Mouse (Mus musculus) erythroblast, embryonic 14.5 days (primary cell): ENCODE measurements around the gene Noa1. TPM values are rescaled to one million over a fixed set of nuclear protein-coding genes. Genes with fewer than 3 reads are reported as not detected.
A peak's percentile ranks its signal among the peaks of the same experiment; 100 is the strongest.

ENCODE experiments used
- H3K27me3 ChIP-seq: 2 replicates; pipeline ENCODE4 v1.6.1; 2012; ENCODE audit warnings: inconsistent platforms; ENCODE audit not compliant: control insufficient read depth
- H3K36me3 ChIP-seq: 2 replicates; pipeline ENCODE4 v1.6.1; 2012; ENCODE audit warnings: mild to moderate bottlenecking, inconsistent platforms; ENCODE audit not compliant: control insufficient read depth
- H3K4me1 ChIP-seq: 2 replicates; pipeline ENCODE4 v1.6.1; 2012; ENCODE audit warnings: inconsistent platforms; ENCODE audit not compliant: control insufficient read depth
- H3K4me3 ChIP-seq: replicated peaks from 2 replicates; pipeline ENCODE3; 2012; ENCODE audit warnings: moderate library complexity, mild to moderate bottlenecking, inconsistent platforms
- H3K9me3 ChIP-seq: 2 replicates; pipeline ENCODE4 v1.6.1; 2012; ENCODE audit warnings: low read length, inconsistent platforms, mixed read lengths; ENCODE audit not compliant: control insufficient read depth
- GATA1 ChIP-seq: IDR thresholded peaks from 2 replicates; pipeline ENCODE4 v1.6.1; 2012; ENCODE audit warnings: low read length, inconsistent platforms, mixed read lengths
- TAL1 ChIP-seq: IDR thresholded peaks from 3 replicates; pipeline ENCODE4 v1.6.1; 2012; ENCODE audit warnings: low read length, inconsistent platforms, mixed read lengths
- polyA plus RNA-seq: library from polyadenylated mRNA; stranded (reverse); fragments of >175 nt; gene quantifications from 2 replicates; pipeline ENCODE4 v1.2.3, GENCODE M21; 2012

Noa1 gene
- polyA plus RNA-seq, 1 experiment, result 1.1 TPM

DNA sequence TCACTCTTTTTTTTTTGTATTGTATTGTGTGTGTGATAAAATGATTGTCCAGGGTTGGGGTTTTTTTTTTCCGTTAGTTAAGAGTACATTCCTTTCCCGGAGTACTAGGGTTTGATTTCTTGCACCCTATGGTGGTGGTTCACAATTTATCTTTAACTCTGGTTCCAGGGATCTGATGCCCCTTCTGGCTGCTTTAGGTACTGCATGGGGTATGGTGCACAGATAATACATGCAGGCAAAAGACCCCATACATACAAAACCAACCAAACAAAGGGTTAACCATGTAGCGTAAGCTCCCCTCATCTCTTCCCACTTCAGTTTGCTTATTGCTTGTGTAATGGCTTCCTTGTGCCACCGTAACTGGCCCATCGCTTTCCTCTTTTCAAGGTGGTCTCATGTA is 33.9 kb downstream of the Noa1 start:
- no peak overlapping the region for H3K4me3 ChIP-seq
- TF ChIP-seq GATA1 (no peak), TAL1 (no peak)
- H3K27me3 ChIP-seq, result no peaks in the 10 kb centered on the region
- peaks cover 81% of the 10 kb centered on the region for H3K36me3 ChIP-seq
- no peaks in the 10 kb centered on the region for H3K9me3 ChIP-seq
- peaks cover 14% of the 10 kb centered on the region for H3K4me1 ChIP-seq

DNA sequence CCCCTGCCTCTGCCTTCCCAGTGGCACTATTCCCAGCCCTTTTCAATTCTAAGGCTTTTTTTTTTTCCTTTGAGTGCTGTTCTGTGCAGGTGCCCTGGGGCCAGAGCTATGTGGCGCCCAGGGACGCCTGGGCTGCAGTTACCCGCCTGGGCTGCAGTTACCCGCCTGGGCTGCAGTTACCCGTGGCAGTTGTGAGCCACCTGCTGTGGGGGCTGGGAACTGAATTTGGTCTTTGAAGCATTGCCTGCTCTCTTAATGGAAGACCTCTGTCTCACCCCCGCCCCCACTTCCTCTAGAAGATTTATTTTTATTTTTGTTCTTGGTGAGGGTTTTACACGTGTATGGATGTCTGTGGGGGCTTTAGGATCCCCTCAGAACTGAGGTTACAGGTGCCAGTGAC is 36.7 kb downstream of the Noa1 start:
- Histone ChIP-seq H3K27me3 (no peaks in the 10 kb centered on the region), H3K9me3 (peaks cover 6% of the 10 kb centered on the region), H3K36me3 (peaks cover 83% of the 10 kb centered on the region), H3K4me1 (peaks cover 19% of the 10 kb centered on the region), H3K4me3 (no peak overlapping the region)
- TF ChIP-seq TAL1, result no peak
- TF ChIP-seq GATA1, result no peak

DNA sequence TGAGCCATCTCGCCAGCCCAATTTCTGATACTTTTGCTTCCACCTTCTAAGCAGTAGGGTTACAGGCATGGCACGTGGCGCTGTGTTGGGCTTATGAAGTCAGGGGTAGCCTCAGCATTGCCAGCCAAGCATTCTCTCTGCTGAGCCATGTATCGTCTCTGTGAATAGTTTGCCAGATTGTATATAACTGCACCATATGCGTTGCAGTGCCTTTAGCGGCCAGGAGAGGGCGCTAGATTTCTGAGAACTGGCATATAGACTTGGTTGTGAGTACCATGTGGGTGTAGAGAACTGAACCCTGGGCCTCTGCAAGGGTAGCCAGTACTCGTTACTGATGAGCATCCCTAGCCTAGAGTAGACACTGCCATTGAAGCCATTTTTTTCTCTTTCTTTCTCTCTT is 40.5 kb downstream of the Noa1 start:
- H3K27me3 ChIP-seq, result no peaks in the 10 kb centered on the region
- H3K9me3 ChIP-seq, result peaks cover 6% of the 10 kb centered on the region
- no peak overlapping the region for H3K4me3 ChIP-seq
- H3K36me3 ChIP-seq, result peaks cover 54% of the 10 kb centered on the region
- H3K4me1 ChIP-seq, result peaks cover 38% of the 10 kb centered on the region
- TF ChIP-seq TAL1, result no peak
- TF ChIP-seq GATA1, result no peak

DNA sequence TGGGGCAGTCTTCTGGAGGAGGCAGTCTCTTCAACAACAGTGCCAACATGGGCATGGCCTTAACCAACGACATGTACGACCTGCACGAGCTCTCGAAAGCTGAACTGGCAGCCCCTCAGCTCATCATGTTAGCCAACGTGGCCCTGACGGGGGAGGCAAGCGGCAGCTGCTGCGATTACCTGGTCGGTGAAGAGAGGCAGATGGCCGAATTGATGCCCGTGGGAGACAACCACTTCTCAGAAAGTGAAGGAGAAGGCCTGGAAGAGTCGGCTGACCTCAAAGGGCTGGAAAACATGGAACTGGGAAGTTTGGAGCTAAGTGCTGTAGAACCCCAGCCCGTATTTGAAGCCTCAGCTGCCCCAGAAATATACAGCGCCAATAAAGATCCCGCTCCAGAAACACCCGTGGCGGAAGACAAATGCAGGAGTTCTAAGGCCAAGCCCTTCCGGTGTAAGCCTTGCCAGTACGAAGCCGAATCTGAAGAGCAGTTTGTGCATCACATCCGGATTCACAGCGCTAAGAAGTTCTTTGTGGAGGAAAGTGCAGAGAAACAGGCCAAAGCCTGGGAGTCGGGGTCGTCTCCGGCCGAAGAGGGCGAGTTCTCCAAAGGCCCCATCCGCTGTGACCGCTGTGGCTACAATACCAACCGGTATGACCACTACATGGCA is 41.8 kb downstream of the Noa1 start:
- TF ChIP-seq TAL1 (no peak), GATA1 (no peak)
- Histone ChIP-seq H3K36me3 (peaks cover 42% of the 10 kb centered on the region), H3K27me3 (no peaks in the 10 kb centered on the region), H3K4me3 (no peak overlapping the region), H3K9me3 (peaks cover 6% of the 10 kb centered on the region), H3K4me1 (peaks cover 26% of the 10 kb centered on the region)

DNA sequence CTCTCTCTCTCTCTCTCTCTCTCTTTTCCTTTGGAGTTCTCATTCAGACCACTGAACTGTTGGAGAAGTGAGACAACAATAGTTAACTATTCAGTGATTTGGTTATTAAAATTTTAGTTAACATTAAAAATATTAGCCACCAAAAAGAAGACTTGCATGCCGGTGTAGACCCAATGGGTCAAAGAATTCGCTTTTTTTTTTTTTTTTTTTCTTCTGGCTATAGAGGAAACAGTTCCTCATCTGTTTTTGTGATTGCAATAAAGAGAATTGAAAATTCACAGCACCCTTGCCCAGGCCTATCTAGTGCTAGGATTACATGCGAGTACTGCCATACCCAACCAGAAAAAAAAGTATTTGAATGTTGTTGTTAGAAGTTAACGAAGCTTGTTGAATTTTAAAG is 42.4 kb downstream of the Noa1 start:
- no peak overlapping the region for H3K4me3 ChIP-seq
- peaks cover 6% of the 10 kb centered on the region for H3K9me3 ChIP-seq
- no peaks in the 10 kb centered on the region for H3K27me3 ChIP-seq
- TF ChIP-seq TAL1 (no peak), GATA1 (no peak)
- H3K4me1 ChIP-seq, result peaks cover 24% of the 10 kb centered on the region
- H3K36me3 ChIP-seq, result peaks cover 37% of the 10 kb centered on the region

DNA sequence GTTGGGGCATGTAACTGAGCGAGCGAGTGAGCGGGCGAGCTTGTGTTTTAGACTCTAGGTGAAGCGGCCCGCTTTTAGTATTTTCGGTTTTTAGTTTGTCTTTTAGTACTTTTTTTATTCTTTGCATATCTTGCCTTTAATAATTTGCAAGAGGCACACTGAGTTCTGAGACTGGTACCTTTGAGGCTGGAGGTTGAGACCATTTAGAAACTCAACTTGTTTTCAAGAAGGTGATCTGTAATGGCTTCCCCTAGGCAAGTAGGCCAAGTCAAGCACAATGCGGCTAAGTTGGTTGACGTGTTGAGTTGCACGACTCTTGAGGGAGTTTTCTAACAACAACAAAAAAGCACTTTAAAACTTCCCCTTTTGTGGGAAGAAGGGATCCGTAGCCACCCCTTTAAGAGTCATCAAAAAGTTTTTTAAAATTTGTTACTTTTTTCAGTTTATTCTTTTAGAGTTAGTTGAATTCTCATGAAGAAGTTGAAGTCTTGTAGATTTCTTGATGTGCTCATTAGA is 42.9 kb downstream of the Noa1 start:
- H3K36me3 ChIP-seq, result peaks cover 36% of the 10 kb centered on the region

DNA sequence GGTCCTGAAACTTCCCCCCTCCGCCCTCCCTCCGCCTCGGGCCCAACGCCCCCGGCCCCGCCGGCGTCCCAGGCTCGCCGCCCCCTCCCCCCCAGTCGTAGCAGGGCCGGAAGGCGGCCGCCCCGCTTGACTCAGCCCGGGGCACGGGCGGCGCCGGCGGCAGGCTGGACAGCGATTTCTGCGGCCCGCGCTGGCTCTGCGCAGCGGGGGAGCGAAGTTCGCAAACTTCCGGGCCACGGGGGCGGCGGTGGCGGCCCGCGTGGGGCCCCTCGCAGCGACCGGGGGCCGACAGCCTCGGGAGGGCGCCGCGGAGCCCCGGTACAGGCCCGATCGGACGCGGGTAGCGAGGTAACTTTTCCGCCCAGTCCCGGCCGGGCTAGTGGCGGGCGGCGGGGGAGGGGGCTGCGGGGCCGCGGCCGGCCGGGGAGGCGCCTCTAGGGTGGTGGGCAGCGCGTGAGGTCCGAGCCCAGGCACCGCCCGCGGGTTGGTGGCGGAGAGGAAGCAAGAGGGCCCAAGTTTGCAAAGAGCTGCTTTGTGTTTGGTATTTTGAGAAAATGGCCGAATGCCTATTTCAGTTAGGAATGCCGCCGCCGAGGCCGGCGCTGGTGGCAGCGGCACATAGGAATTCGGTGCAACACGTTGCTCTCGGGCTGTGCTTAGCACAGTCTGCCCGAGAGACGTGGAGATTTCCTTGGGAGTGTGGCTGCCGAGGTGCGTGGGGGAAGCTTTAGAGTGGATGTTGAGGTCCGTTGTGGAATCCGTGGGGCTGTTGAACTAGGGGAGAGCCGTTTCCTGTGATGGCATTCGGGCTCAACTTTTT is 43.6 kb downstream of the Noa1 start:
- TF ChIP-seq GATA1, result no peak
- TF ChIP-seq TAL1, result no peak
- peaks cover 6% of the 10 kb centered on the region for H3K9me3 ChIP-seq
- peak overlapping the region; percentile 92 for H3K4me3 ChIP-seq
- H3K27me3 ChIP-seq, result no peaks in the 10 kb centered on the region
- peaks cover 24% of the 10 kb centered on the region for H3K4me1 ChIP-seq
- peaks cover 32% of the 10 kb centered on the region for H3K36me3 ChIP-seq

More for the DNA sequence above, 42.9 kb downstream of the Noa1 start:
- TF ChIP-seq TAL1 (no peak), GATA1 (no peak)
- no peaks in the 10 kb centered on the region for H3K27me3 ChIP-seq
- H3K4me1 ChIP-seq, result peaks cover 24% of the 10 kb centered on the region
- peak overlapping the region; percentile 92 for H3K4me3 ChIP-seq
- peaks cover 6% of the 10 kb centered on the region for H3K9me3 ChIP-seq

DNA sequence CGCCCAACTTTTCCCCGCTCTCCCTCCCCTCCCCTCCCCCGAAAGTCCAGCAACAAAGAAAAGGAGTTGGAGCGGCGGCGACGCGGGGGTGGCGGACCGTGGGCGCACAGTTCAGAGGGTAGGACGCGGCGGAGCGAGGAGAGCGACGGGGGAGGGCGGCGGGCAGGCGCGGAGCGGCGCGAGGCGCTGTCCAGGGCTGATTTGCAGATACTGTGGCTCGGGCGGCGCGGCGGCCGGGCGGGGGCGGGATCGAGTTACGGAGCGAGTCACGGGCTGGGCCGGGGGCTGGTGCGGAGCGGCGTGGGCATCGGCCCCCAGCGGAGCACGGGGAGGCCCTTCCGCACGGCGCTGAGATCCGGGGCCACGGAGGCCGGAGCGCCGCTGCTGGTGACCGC is 44.2 kb downstream of the Noa1 start:
- Histone ChIP-seq H3K36me3 (peaks cover 27% of the 10 kb centered on the region), H3K9me3 (peaks cover 6% of the 10 kb centered on the region), H3K27me3 (no peaks in the 10 kb centered on the region), H3K4me3 (peak overlapping the region; percentile 92), H3K4me1 (peaks cover 24% of the 10 kb centered on the region)
- TF ChIP-seq TAL1 (no peak), GATA1 (no peak)

DNA sequence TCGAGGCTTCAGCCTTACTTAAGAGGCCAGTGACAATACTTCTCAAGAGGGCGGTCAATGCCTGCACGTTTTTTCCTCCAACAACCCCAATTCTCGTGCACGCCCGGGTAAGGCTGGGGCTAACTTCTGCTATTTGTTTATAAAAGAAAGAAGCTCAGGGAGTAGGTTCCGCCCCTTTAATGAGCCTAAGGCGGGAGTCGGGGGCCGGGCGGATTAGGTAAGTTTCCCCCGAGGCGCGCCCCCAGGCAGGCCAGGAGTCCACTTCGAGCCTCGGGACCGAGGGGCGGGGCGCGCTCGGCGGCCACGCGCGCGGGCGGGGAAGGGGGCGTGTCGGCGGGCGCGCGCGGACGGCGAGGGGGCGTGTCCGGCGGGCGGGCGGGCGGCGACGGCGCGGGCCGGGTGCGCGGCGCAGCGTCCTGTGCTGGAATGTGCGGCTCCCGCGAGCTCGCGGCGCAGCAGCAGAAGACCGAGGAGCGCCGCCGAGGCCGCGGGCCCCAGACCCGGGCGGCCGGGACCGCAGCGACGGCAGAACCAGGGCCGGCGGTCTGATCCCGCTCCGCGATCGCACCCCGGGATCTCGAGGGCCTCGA is 44.7 kb downstream of the Noa1 start, which contains the start of gene Rest:
Rest (plus strand) TSS at position 411 of the 590 bp plus-strand sequence.
- Histone ChIP-seq H3K27me3 (no peaks in the 10 kb centered on the region), H3K4me1 (peaks cover 23% of the 10 kb centered on the region), H3K9me3 (peaks cover 6% of the 10 kb centered on the region), H3K4me3 (peak within 1 kb of the TSS; percentile 92), H3K36me3 (peaks cover 23% of the 10 kb centered on the region)
- TF ChIP-seq GATA1, result no peak
- TF ChIP-seq TAL1, result no peak
